ENCODE assay signal across 8 mouse cellular contexts in the genomic region with DNA sequence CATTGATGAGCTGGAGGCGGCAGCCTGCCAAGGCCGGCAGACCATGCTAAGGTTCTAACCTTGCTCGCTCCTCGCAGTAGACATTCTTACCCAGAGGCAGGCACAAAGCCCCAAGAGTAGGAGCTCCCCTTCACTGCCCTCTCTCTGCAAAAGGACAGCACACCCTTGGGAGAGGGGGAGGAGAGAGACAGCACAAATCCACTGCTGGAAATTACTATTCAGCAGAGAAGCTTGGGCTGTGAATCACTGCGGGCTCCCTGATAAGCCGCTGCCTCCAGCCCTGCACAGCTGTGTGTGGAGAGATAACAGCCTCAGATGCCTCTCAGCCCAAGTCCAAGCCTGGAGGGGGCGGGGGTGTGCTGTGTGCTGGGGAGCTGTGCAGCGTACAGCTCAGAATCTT. TPM values are rescaled to one million over a fixed set of nuclear protein-coding genes. Genes with fewer than 3 reads are reported as not detected.
DNase-seq lines count a peak whose midpoint lies in the region; ATAC-seq lines count a peak whose summit lies in the region.

No protein-coding gene starts in this region.

- peak; percentile 99 for DNase-seq in 416B (ENCODE audit: low read depth)
- peak; percentile 87 to 91 for DNase-seq in adrenal gland, adult (ENCODE audit: inconsistent age in 2 of 2, low spot score in 1 of 2)
- peak; percentile 63 for DNase-seq in forebrain, embryonic 14.5 days (ENCODE audit: low spot score)
- peak; percentile 83 for DNase-seq in heart, postnatal 4 days
- peak; percentile 39 for DNase-seq in limb, embryonic 10.5 days (ENCODE audit: low spot score)
- DNase-seq in cerebellum, postnatal 25 days, result no peak
- DNase-seq in T-cell, adult 2 months (ENCODE audit: low spot score), result no peak

- H3K4me1 ChIP-seq in forebrain, embryonic 14.5 days (ENCODE audit: control insufficient read depth, insufficient read depth, low read length), result peaks cover 26% of the 10 kb centered on the region
- peaks cover 38% of the 10 kb centered on the region for H3K4me1 ChIP-seq in limb, embryonic 10.5 days
- H3K4me1 ChIP-seq in neural tube, embryonic 14.5 days (ENCODE audit: control insufficient read depth, insufficient read depth, low read length), result peaks cover 54% of the 10 kb centered on the region

- 0 out of 2 replicates have a peak overlapping the region, but pooled peaks have one; percentile 7 for H3K9ac ChIP-seq in forebrain, embryonic 14.5 days (ENCODE audit: low read length)
- H3K9ac ChIP-seq in neural tube, embryonic 14.5 days (replicated peaks; ENCODE audit: low read depth, low read length), result peak overlapping the region; percentile 41; the same call in 1 of the 2 replicates

- peaks cover 41% of the 10 kb centered on the region for H3K27me3 ChIP-seq in forebrain, embryonic 14.5 days (replicated peaks; ENCODE audit: control insufficient read depth, insufficient read depth, low read length)
- peaks cover 67% of the 10 kb centered on the region for H3K27me3 ChIP-seq in limb, embryonic 10.5 days (ENCODE audit: low read depth, poor library complexity, severe bottlenecking)
- peaks cover 10% of the 10 kb centered on the region; the same call in 1 of the 2 replicates for H3K27me3 ChIP-seq in neural tube, embryonic 14.5 days (ENCODE audit: control insufficient read depth, insufficient read depth, low read length)

- ATAC-seq in forebrain, embryonic 14.5 days, result peak; percentile 47
- ATAC-seq in neural tube, embryonic 14.5 days (ENCODE audit: low read depth), result peak; percentile 80; the same call in 1 of the 2 replicates

- H3K9me3 ChIP-seq in forebrain, embryonic 14.5 days (replicated peaks; ENCODE audit: control insufficient read depth, low read length), result no peaks in the 10 kb centered on the region
- no peaks in the 10 kb centered on the region for H3K9me3 ChIP-seq in limb, embryonic 10.5 days (replicated peaks)
- no peaks in the 10 kb centered on the region for H3K9me3 ChIP-seq in neural tube, embryonic 14.5 days (ENCODE audit: control insufficient read depth, low read length)

- H3K4me2 ChIP-seq in forebrain, embryonic 14.5 days (ENCODE audit: low read length), result peak overlapping the region; percentile 93
- H3K4me2 ChIP-seq in neural tube, embryonic 14.5 days (ENCODE audit: low read depth, low read length), result peak overlapping the region; percentile 89

- 4% methylated on average over 8 of the region's 8 CpGs for WGBS in forebrain, embryonic 14.5 days
- WGBS in limb, embryonic 10.5 days, result 10% methylated on average over 8 of the region's 8 CpGs
- WGBS in neural tube, embryonic 14.5 days, result 4% methylated on average over 8 of the region's 8 CpGs

- H3K36me3 ChIP-seq in forebrain, embryonic 14.5 days (ENCODE audit: control insufficient read depth, insufficient read depth, low read length), result no peaks in the 10 kb centered on the region
- no peaks in the 10 kb centered on the region for H3K36me3 ChIP-seq in limb, embryonic 10.5 days
- no peaks in the 10 kb centered on the region for H3K36me3 ChIP-seq in neural tube, embryonic 14.5 days (ENCODE audit: control insufficient read depth, insufficient read depth, low read length)

- no peak overlapping the region for H3K4me3 ChIP-seq in forebrain, embryonic 14.5 days (ENCODE audit: low read depth, low read length)
- no peak overlapping the region for H3K4me3 ChIP-seq in limb, embryonic 10.5 days
- H3K4me3 ChIP-seq in neural tube, embryonic 14.5 days (ENCODE audit: low read depth, low read length), result no peak overlapping the region

- H3K27ac ChIP-seq in forebrain, embryonic 14.5 days (ENCODE audit: low read depth, low read length), result peak overlapping the region; percentile 68
- H3K27ac ChIP-seq in limb, embryonic 10.5 days, result no peak overlapping the region
- H3K27ac ChIP-seq in neural tube, embryonic 14.5 days (ENCODE audit: low read depth, low read length), result peak overlapping the region; percentile 75

RNA-seq across cellular contexts. Expression of a gene that starts 1.9 kb away (rescaled TPM):
- 18.5 and 20.4 TPM in 2 replicates for polyA plus RNA-seq in forebrain, embryonic 14.5 days (2014; fragmentation: Nextera tagmentation; extraction: Ambion mirVana)
- 1 to 10 TPM; 7.8 to 9.4 TPM for total RNA-seq in heart, postnatal 4 days (2021)
- 0.55 and 1.2 TPM in 2 replicates for polyA plus RNA-seq in limb, embryonic 10.5 days (2016; fragmentation: Nextera tagmentation; extraction: Ambion mirVana)
- polyA plus RNA-seq in neural tube, embryonic 14.5 days (2014; fragmentation: Nextera tagmentation; extraction: Ambion mirVana), result 21.5 and 25.8 TPM in 2 replicates

RNA-seq across cellular contexts. Expression of a gene that starts 15.4 kb away (rescaled TPM):
- polyA plus RNA-seq in forebrain, embryonic 14.5 days (2014; fragmentation: Nextera tagmentation; extraction: Ambion mirVana), result 791 and 827 TPM in 2 replicates
- total RNA-seq in heart, postnatal 4 days (2021), result 1,000 to 10,000 TPM; 1,831 to 1,865 TPM
- 635 and 703 TPM in 2 replicates for polyA plus RNA-seq in limb, embryonic 10.5 days (2016; fragmentation: Nextera tagmentation; extraction: Ambion mirVana)
- polyA plus RNA-seq in neural tube, embryonic 14.5 days (2014; fragmentation: Nextera tagmentation; extraction: Ambion mirVana), result 936 and 1,022 TPM in 2 replicates

RNA-seq across cellular contexts. Expression of a gene that starts 31.6 kb away (rescaled TPM):
- 20.4 and 23.6 TPM in 2 replicates for polyA plus RNA-seq in forebrain, embryonic 14.5 days (2014; fragmentation: Nextera tagmentation; extraction: Ambion mirVana)
- 1 to 10 TPM; 7.9 to 8.8 TPM for total RNA-seq in heart, postnatal 4 days (2021)
- 17.7 and 18.3 TPM in 2 replicates for polyA plus RNA-seq in limb, embryonic 10.5 days (2016; fragmentation: Nextera tagmentation; extraction: Ambion mirVana)
- 23.7 and 24.0 TPM in 2 replicates for polyA plus RNA-seq in neural tube, embryonic 14.5 days (2014; fragmentation: Nextera tagmentation; extraction: Ambion mirVana)

RNA-seq across cellular contexts. Expression of a gene that starts 37.8 kb away (rescaled TPM):
- polyA plus RNA-seq in forebrain, embryonic 14.5 days (2014; fragmentation: Nextera tagmentation; extraction: Ambion mirVana), result 73.9 and 91.1 TPM in 2 replicates
- total RNA-seq in heart, postnatal 4 days (2021), result 10 to 100 TPM; 11.6 to 11.7 TPM
- polyA plus RNA-seq in limb, embryonic 10.5 days (2016; fragmentation: Nextera tagmentation; extraction: Ambion mirVana), result 4.3 and 4.5 TPM in 2 replicates
- polyA plus RNA-seq in neural tube, embryonic 14.5 days (2014; fragmentation: Nextera tagmentation; extraction: Ambion mirVana), result 61.3 and 73.7 TPM in 2 replicates

RNA-seq across cellular contexts. Expression of a gene that starts 46.9 kb away (rescaled TPM):
- 46.1 and 47.5 TPM in 2 replicates for polyA plus RNA-seq in forebrain, embryonic 14.5 days (2014; fragmentation: Nextera tagmentation; extraction: Ambion mirVana)
- 100 to 1,000 TPM; 122 to 125 TPM for total RNA-seq in heart, postnatal 4 days (2021)
- 60.0 and 61.3 TPM in 2 replicates for polyA plus RNA-seq in limb, embryonic 10.5 days (2016; fragmentation: Nextera tagmentation; extraction: Ambion mirVana)
- 60.7 and 62.1 TPM in 2 replicates for polyA plus RNA-seq in neural tube, embryonic 14.5 days (2014; fragmentation: Nextera tagmentation; extraction: Ambion mirVana)

Comparison
In these comparisons a context has a peak if more than half of its experiments do, and no peak if none do; other contexts are left out.
1. DNase-seq: peak in 416B (single experiment), adrenal gland, adult (2 of 2), forebrain, embryonic 14.5 days (single experiment), heart, postnatal 4 days (single experiment) and limb, embryonic 10.5 days (single experiment); none in cerebellum, postnatal 25 days (0 of 2) and T-cell, adult 2 months (single experiment).